ENCODE assay signal across 9 mouse cellular contexts in the genomic region with DNA sequence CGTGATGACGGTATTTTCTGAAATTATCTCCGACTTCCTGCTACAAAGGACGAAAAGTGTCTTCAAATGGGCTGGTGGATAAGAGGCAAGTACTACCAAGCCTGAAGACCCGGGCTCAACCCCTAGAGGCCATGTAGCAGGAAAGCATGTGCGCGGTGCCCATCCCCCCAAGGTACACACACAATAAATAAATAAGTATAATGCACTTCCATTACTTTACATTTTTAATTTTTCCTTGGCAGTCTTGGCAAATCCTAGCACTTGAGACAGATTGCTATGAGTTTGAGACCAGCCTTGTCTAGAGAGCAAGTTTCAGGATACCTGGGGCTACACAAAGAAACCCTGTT. TPM values are rescaled to one million over a fixed set of nuclear protein-coding genes. Genes with fewer than 3 reads are reported as not detected.
A peak's percentile ranks its signal among the peaks of the same experiment; 100 is the strongest.
DNase-seq lines count a peak whose midpoint lies in the region; ATAC-seq and TF ChIP-seq lines count a peak whose summit lies in the region.
"Had no signal": no experiment of that assay in that cellular context is flagged by ENCODE, and none has a peak within 500 bp of the region (broad histone marks: within the 10 kb centered on the region; RNA-seq: fewer than 3 reads in every experiment).

No protein-coding gene starts in this region.

- WGBS in heart, embryonic 15.5 days = 46% methylated on average over 7 of the region's 7 CpGs
- WGBS in heart, adult 2 months = 41% methylated on average over 7 of the region's 7 CpGs
- 46% methylated on average over 7 of the region's 7 CpGs for WGBS in hindbrain, embryonic 13.5 days
- 43% methylated on average over 7 of the region's 7 CpGs for WGBS in midbrain, embryonic 12.5 days

- TF ChIP-seq POLR2A in heart, adult 2 months (IDR thresholded peaks at IDR 0.05; ENCODE audit: insufficient read depth, low read depth, low read length) = no peak

- H3K27me3 ChIP-seq in heart, embryonic 15.5 days = no peaks in the 10 kb centered on the region
- 0 out of 2 replicates have a peak, but pooled peaks cover 1% of the 10 kb centered on the region for H3K27me3 ChIP-seq in heart, adult 2 months (ENCODE audit: control insufficient read depth, insufficient read depth, low read length)
- H3K27me3 ChIP-seq in hindbrain, embryonic 13.5 days = no peaks in the 10 kb centered on the region; the same call in 1 of the 2 replicates
- peaks cover 4% of the 10 kb centered on the region; the same call in 1 of the 2 replicates for H3K27me3 ChIP-seq in midbrain, embryonic 12.5 days

- peaks cover 7% of the 10 kb centered on the region for H3K4me1 ChIP-seq in heart, embryonic 15.5 days (replicated peaks)
- no peaks in the 10 kb centered on the region for H3K4me1 ChIP-seq in heart, adult 2 months (ENCODE audit: control insufficient read depth, insufficient read depth, low read length)
- peaks cover 19% of the 10 kb centered on the region for H3K4me1 ChIP-seq in hindbrain, embryonic 13.5 days (replicated peaks)
- H3K4me1 ChIP-seq in midbrain, embryonic 12.5 days = peaks cover 22% of the 10 kb centered on the region

- TF ChIP-seq EP300 in heart, adult 2 months (IDR thresholded peaks at IDR 0.05; ENCODE audit: insufficient read depth, low read depth, low read length) = no peak

- intact Hi-C loops in heart, adult 2 months (cut with DNase I) = no loop called here

- DNase-seq in heart, adult 2 months = no peak
- DNase-seq in ZHBTc4 (ENCODE audit: low read depth, low spot score) = peak; percentile 82
- DNase-seq in cerebellum, adult 9-10 months = no peak
- DNase-seq in frontal cortex, postnatal 25 days (ENCODE audit: low spot score in 2 of 2) = no peak
- DNase-seq in urinary bladder, postnatal 14 days (ENCODE audit: low spot score) = no peak

- H3K4me2 ChIP-seq in heart, embryonic 15.5 days = peak overlapping the region; percentile 53
- H3K4me2 ChIP-seq in hindbrain, embryonic 13.5 days = peak overlapping the region; percentile 53
- H3K4me2 ChIP-seq in midbrain, embryonic 12.5 days (replicated peaks) = peak overlapping the region; percentile 58

- H3K36me3 ChIP-seq in heart, embryonic 15.5 days = no peaks in the 10 kb centered on the region
- H3K36me3 ChIP-seq in heart, adult 2 months (ENCODE audit: control insufficient read depth, insufficient read depth, low read length) = no peaks in the 10 kb centered on the region
- H3K36me3 ChIP-seq in hindbrain, embryonic 13.5 days = no peaks in the 10 kb centered on the region
- H3K36me3 ChIP-seq in midbrain, embryonic 12.5 days = no peaks in the 10 kb centered on the region
- H3K36me3 ChIP-seq: G1E had no signal

- H3K27ac ChIP-seq in heart, embryonic 15.5 days = no peak overlapping the region
- H3K27ac ChIP-seq in heart, adult 2 months = no peak overlapping the region
- no peak overlapping the region for H3K27ac ChIP-seq in hindbrain, embryonic 13.5 days
- peak overlapping the region; percentile 88 for H3K27ac ChIP-seq in midbrain, embryonic 12.5 days (replicated peaks)

- H3K9ac ChIP-seq in heart, embryonic 15.5 days = no peak overlapping the region
- no peak overlapping the region for H3K9ac ChIP-seq in heart, adult 2 months (ENCODE audit: low read depth, low read length)
- peak overlapping the region; percentile 63 for H3K9ac ChIP-seq in hindbrain, embryonic 13.5 days
- no peak overlapping the region for H3K9ac ChIP-seq in midbrain, embryonic 12.5 days (replicated peaks)

- no peak for ATAC-seq in heart, embryonic 15.5 days (replicated peaks; ENCODE audit: insufficient number of reproducible peaks, insufficient read depth, low FRiP score, low read depth)
- peak; percentile 34; the same call in 1 of the 2 replicates for ATAC-seq in hindbrain, embryonic 13.5 days (ENCODE audit: low FRiP score)
- ATAC-seq in midbrain, embryonic 12.5 days (ENCODE audit: low FRiP score, low read depth) = no peak

- no peak for TF ChIP-seq CTCF in heart, adult 2 months (IDR thresholded peaks at IDR 0.05)

- H3K4me3 ChIP-seq in heart, embryonic 15.5 days = peak overlapping the region; percentile 26
- no peak overlapping the region for H3K4me3 ChIP-seq in heart, adult 2 months
- H3K4me3 ChIP-seq in hindbrain, embryonic 13.5 days = peak overlapping the region; percentile 27; the same call in 1 of the 2 replicates
- H3K4me3 ChIP-seq in midbrain, embryonic 12.5 days = peak overlapping the region; percentile 23; the same call in 1 of the 2 replicates

- no peaks in the 10 kb centered on the region for H3K79me2 ChIP-seq in heart, adult 2 months (replicated peaks; ENCODE audit: control insufficient read depth, insufficient read depth, low read length)

- H3K9me3 ChIP-seq in heart, embryonic 15.5 days (replicated peaks) = no peaks in the 10 kb centered on the region
- no peaks in the 10 kb centered on the region for H3K9me3 ChIP-seq in hindbrain, embryonic 13.5 days
- no peaks in the 10 kb centered on the region for H3K9me3 ChIP-seq in midbrain, embryonic 12.5 days
- H3K9me3 ChIP-seq: G1E had no signal

RNA-seq across cellular contexts. Expression of gene Tgif1, which starts 20.4 kb away (rescaled TPM):
- 19.6 and 28.1 TPM in 2 replicates for polyA plus RNA-seq in heart, embryonic 15.5 days (2015; fragmentation: Nextera tagmentation; extraction: Ambion mirVana)
- total RNA-seq in heart, adult 2 months (2021) = 1 to 10 TPM; 3.0 to 4.0 TPM
- 8.6 and 14.0 TPM in 2 replicates for polyA plus RNA-seq in heart, adult 2 months (2012; rRNA removed)
- 26.4 TPM in 2 replicates for polyA plus RNA-seq in hindbrain, embryonic 13.5 days (2015; fragmentation: Nextera tagmentation; extraction: Ambion mirVana)
- polyA plus RNA-seq in midbrain, embryonic 12.5 days (2016; fragmentation: Nextera tagmentation; extraction: Ambion mirVana) = 50.1 and 58.9 TPM in 2 replicates
